Mouse (Mus musculus): ENCODE measurements around the gene Gm4744. TPM values are rescaled to one million over a fixed set of nuclear protein-coding genes. Genes with fewer than 3 reads are reported as not detected.
"Not testable (repeated sequence)": the region's sequence is repeated elsewhere in the genome, so short reads cannot be mapped to it uniquely, and the experiment has no call there.

The Gm4744 gene
- total RNA-seq (2022): not detected

DNA sequence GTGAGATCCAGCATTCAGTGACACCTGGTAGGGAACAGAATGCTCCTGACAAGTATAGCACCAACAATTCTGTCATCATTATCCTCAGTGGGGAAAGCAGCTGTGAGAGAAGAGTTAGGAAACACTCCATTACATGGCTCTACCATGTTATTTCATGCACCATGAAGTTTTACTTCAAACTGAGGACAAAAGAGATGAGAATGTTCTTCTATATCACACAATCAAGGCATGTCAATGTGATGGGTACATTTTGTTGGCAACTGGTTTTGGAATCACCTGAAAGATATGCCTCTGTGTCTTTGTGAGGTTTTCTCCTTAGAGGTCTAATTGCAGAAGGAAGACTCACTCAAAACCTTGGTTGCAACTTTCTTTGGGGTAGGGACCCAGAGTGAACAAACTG lies at the start of gene Gm4744:
TSS of gene Gm4744 (minus strand) at position 101 of the 400 bp plus-strand sequence.
- no peak for DNase-seq

DNA sequence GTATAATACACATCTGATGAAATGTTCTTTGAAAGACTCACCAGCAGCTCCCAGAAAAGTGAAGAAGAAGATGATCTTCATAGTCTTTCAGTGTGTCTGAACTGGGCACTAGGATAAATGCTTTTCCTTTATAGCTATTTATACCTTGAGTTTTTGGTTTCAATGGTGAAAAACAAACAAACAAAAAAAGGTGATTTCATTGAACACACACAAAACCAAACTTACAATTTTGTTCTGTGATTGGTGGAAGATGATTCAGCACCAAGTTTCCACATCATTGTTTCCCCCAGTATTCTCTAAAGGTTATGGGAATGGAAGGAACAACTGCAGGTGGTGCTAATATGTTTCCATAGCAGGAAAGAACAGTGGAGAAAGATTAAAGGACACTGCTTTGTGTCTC lies 47.7 kb upstream of the Gm4744 start, which contains the start of gene Gm2663:
TSS of gene Gm2663 (minus strand) at position 101 of the 400 bp plus-strand sequence.
- DNase-seq: not testable (repeated sequence)

DNA sequence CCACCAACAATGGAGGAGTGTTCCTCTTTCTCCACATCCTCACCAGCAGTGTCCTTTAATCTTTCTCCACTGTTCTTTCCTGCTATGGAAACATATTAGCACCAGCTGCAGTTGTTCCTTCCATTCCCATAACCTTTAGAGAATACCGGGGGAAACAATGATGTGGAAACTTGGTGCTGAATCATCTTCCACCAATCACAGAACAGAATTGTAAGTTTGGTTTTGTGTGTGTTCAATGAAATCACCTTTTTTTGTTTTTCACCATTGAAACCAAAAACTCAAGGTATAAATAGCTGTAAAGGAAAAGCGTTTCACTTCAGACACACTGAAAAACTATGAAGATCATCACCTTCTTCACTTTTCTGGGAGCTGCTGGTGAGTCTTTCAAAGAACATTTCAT lies 12.8 kb upstream of the Gm4744 start, which contains the start of gene 1810009J06Rik:
TSS of gene 1810009J06Rik (plus strand) at position 301 of the 400 bp plus-strand sequence.
- DNase-seq: not testable (repeated sequence)

DNA sequence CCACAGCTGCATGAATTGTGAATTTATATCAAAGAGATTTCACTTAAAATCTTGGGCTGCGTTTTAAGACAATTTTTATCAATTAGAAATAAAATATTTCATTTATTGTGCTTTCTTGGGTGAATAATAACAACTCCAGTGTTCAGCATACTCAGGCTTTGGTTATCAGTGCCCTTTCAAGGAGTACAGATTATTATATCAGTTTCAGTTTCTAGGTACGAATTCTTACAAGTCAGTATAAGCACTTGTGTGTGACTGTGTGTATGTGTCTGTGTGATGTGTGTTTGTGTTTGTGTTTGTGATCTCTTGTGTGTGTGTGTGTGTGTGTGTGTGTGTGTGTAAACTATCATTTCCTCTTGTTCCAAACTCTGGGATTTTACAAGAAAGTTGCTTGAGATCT lies 2.0 kb upstream of the Gm4744 start:
- DNase-seq: no peak

DNA sequence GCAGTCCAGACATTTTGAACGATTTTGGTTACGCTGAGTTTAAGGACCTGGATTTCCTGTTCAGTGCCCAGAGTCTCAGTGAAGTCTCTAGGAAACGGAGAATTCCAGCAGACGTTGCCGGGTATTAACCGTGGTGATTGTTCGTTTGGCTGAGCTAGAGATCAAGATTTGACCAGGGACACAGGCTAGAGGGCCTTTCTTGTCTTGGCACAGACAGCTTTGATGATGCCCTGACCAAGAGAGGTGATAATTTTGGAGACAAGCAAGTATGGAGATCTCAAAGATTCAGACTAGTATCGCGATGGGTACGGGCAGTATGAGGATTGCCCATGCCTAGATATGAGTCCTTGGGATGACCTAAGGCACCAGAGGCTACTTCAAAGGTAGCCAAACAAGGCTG lies 11.2 kb downstream of the Gm4744 start, which contains the start of gene 1700074P13Rik:
TSS of gene 1700074P13Rik (minus strand) at position 101 of the 400 bp plus-strand sequence.
- DNase-seq: no peak

DNA sequence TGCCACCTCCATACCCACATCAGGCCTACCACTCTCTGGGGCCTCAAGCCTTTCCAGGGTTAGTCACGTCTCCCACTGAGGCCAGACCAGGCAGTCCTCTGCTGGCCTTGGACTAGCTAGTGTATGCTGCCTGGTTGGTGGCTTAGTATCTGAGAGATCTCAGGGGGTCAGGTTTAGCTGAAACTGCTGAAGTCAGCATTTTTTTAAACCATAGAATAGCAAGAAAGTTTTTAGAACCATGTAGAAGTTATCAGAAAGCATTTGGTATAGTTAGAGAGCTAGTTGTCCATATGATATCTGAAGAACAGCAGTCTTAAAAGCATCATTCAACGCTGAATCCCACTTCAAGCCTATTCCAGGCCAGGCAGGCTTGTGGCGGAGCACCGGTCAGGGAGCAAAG lies 31.7 kb downstream of the Gm4744 start:
- DNase-seq: no peak

DNA sequence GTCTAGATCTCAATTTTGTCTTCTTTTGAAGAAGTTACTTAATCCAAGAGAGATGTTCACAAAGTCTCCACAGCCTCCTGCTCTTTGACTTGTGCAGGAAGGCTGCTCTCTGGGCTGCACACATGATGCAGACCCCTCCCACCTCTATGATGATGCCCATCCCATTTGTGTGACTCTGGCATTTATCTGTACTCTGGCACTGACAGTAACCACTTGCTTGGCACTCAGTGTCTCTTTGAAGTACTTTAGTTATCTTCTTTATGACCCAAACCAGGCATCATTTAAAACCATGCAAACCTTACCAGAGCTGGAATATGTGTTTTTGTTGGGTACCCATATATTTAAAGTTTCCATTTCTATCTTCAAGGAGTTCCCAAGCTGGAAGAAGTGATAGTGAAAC lies 51.4 kb downstream of the Gm4744 start, which contains the start of gene Prss58:
TSS of gene Prss58 (minus strand) at position 101 of the 400 bp plus-strand sequence.
- DNase-seq: no peak

Other genes with a start within 250 kb of the Gm4744 start
- gene Moxd2, start 64.4 kb downstream of the Gm4744 start, total RNA-seq (2022): not detected
- gene Prss58, start 51.5 kb downstream of the Gm4744 start, total RNA-seq (2022): not detected
- gene 1700074P13Rik, start 11.3 kb downstream of the Gm4744 start, total RNA-seq (2022): not detected
- gene 1810009J06Rik, start 12.9 kb upstream of the Gm4744 start, total RNA-seq (2022): not detected
- not detected for gene Gm2663, start 47.6 kb upstream of the Gm4744 start, total RNA-seq (2022)
- gene 2210010C04Rik, start 83.6 kb upstream of the Gm4744 start, total RNA-seq (2022): not detected

All from adrenal gland, adult 8-10 months (tissue).